In genomic region chr12:84008729-84009128, GRCm38 (mm10) we compare ENCODE assay signal across 10 mouse cellular contexts. TPM values are rescaled to one million over a fixed set of nuclear protein-coding genes. Genes with fewer than 3 reads are reported as not detected.
DNase-seq lines count a peak whose midpoint lies in the region; ATAC-seq and TF ChIP-seq lines count a peak whose summit lies in the region.
"Had no signal": no experiment of that assay in that cellular context is flagged by ENCODE, and none has a peak within 500 bp of the region (broad histone marks: within the 10 kb centered on the region; RNA-seq: fewer than 3 reads in every experiment).

No protein-coding gene starts in this region.

- H3K9ac ChIP-seq in heart, embryonic 16.5 days (ENCODE audit: low read length), result peak overlapping the region; percentile 73
- H3K9ac ChIP-seq in embryonic facial prominence, embryonic 12.5 days, result no peak overlapping the region
- no peak overlapping the region for H3K9ac ChIP-seq in hindbrain, embryonic 16.5 days (ENCODE audit: low read depth, low read length)
- peak overlapping the region; percentile 46; the same call in 1 of the 2 replicates for H3K9ac ChIP-seq in midbrain, embryonic 12.5 days (replicated peaks)

- no peaks in the 10 kb centered on the region for H3K27me3 ChIP-seq in heart, embryonic 16.5 days (ENCODE audit: control insufficient read depth, insufficient read depth, low read length)
- H3K27me3 ChIP-seq in embryonic facial prominence, embryonic 12.5 days, result no peaks in the 10 kb centered on the region
- H3K27me3 ChIP-seq in hindbrain, embryonic 16.5 days (replicated peaks; ENCODE audit: control insufficient read depth, insufficient read depth, low read length), result no peaks in the 10 kb centered on the region
- no peaks in the 10 kb centered on the region for H3K27me3 ChIP-seq in midbrain, embryonic 12.5 days
- H3K27me3 ChIP-seq in thymus, adult 2 months (ENCODE audit: control insufficient read depth, insufficient read depth, low read length), result no peaks in the 10 kb centered on the region

- peak overlapping the region; percentile 66 for H3K4me2 ChIP-seq in heart, embryonic 16.5 days (ENCODE audit: low read depth, low read length)
- peak overlapping the region; percentile 52 for H3K4me2 ChIP-seq in embryonic facial prominence, embryonic 12.5 days (replicated peaks)
- peak overlapping the region; percentile 61 for H3K4me2 ChIP-seq in hindbrain, embryonic 16.5 days (ENCODE audit: low read length)
- peak overlapping the region; percentile 55 for H3K4me2 ChIP-seq in midbrain, embryonic 12.5 days (replicated peaks)

- 60% methylated on average over 8 of the region's 8 CpGs for WGBS in heart, embryonic 16.5 days
- 69% methylated on average over 8 of the region's 8 CpGs for WGBS in embryonic facial prominence, embryonic 12.5 days
- WGBS in hindbrain, embryonic 16.5 days, result 35% methylated on average over 8 of the region's 8 CpGs
- 46% methylated on average over 8 of the region's 8 CpGs for WGBS in midbrain, embryonic 12.5 days
- WGBS in thymus, adult 2 months, result 72% methylated on average over 8 of the region's 8 CpGs

- no peak for DNase-seq in heart, adult 9 months (ENCODE audit: low spot score in 2 of 2)
- DNase-seq in right cerebral cortex, postnatal 14 days, result no peak
- DNase-seq in thymus, adult 2 months, result no peak
- DNase-seq in cerebellum, postnatal 10 days, result no peak

- no peak for ATAC-seq in heart, embryonic 16.5 days (replicated peaks; ENCODE audit: extremely low read depth, insufficient read depth, low FRiP score)
- no peak for ATAC-seq in embryonic facial prominence, embryonic 12.5 days (ENCODE audit: insufficient number of reproducible peaks, insufficient read depth, low FRiP score, low TSS enrichment)
- ATAC-seq in hindbrain, embryonic 16.5 days, result peak; percentile 18; the same call in 1 of the 2 replicates
- no peak for ATAC-seq in midbrain, embryonic 12.5 days (ENCODE audit: low FRiP score, low read depth)

- no peaks in the 10 kb centered on the region for H3K9me3 ChIP-seq in heart, embryonic 16.5 days (replicated peaks; ENCODE audit: control insufficient read depth, low read length)
- H3K9me3 ChIP-seq in embryonic facial prominence, embryonic 12.5 days, result no peaks in the 10 kb centered on the region
- no peaks in the 10 kb centered on the region for H3K9me3 ChIP-seq in hindbrain, embryonic 16.5 days (ENCODE audit: control insufficient read depth, low read length)
- H3K9me3 ChIP-seq in midbrain, embryonic 12.5 days, result no peaks in the 10 kb centered on the region

- H3K36me3 ChIP-seq in heart, embryonic 16.5 days (ENCODE audit: control insufficient read depth, insufficient read depth), result no peaks in the 10 kb centered on the region
- no peaks in the 10 kb centered on the region for H3K36me3 ChIP-seq in embryonic facial prominence, embryonic 12.5 days
- no peaks in the 10 kb centered on the region for H3K36me3 ChIP-seq in hindbrain, embryonic 16.5 days (ENCODE audit: control insufficient read depth, insufficient read depth, low read length)
- no peaks in the 10 kb centered on the region for H3K36me3 ChIP-seq in midbrain, embryonic 12.5 days
- H3K36me3 ChIP-seq in thymus, adult 2 months (ENCODE audit: control insufficient read depth, insufficient read depth, low read length), result no peaks in the 10 kb centered on the region

- H3K27ac ChIP-seq in heart, embryonic 16.5 days (ENCODE audit: low read length), result peak overlapping the region; percentile 61
- 0 out of 2 replicates have a peak overlapping the region, but pooled peaks have one; percentile 50 for H3K27ac ChIP-seq in embryonic facial prominence, embryonic 12.5 days
- peak overlapping the region; percentile 40 for H3K27ac ChIP-seq in hindbrain, embryonic 16.5 days (ENCODE audit: low read depth, low read length)
- H3K27ac ChIP-seq in midbrain, embryonic 12.5 days (replicated peaks), result peak overlapping the region; percentile 66
- no peak overlapping the region for H3K27ac ChIP-seq in thymus, adult 2 months (ENCODE audit: control insufficient read depth, insufficient read depth, low read length)

- peaks cover 14% of the 10 kb centered on the region for H3K4me1 ChIP-seq in heart, embryonic 16.5 days (ENCODE audit: control insufficient read depth, insufficient read depth, low read length)
- peaks cover 19% of the 10 kb centered on the region for H3K4me1 ChIP-seq in embryonic facial prominence, embryonic 12.5 days
- peaks cover 8% of the 10 kb centered on the region for H3K4me1 ChIP-seq in hindbrain, embryonic 16.5 days (ENCODE audit: control insufficient read depth, insufficient read depth, low read depth, low read length)
- peaks cover 28% of the 10 kb centered on the region for H3K4me1 ChIP-seq in midbrain, embryonic 12.5 days
- peaks cover 2% of the 10 kb centered on the region; the same call in 1 of the 2 replicates for H3K4me1 ChIP-seq in thymus, adult 2 months (replicated peaks; ENCODE audit: control insufficient read depth, insufficient read depth, low read length)

- H3K4me3 ChIP-seq in heart, embryonic 16.5 days (ENCODE audit: low read length), result peak overlapping the region; percentile 58; the same call in 1 of the 2 replicates
- H3K4me3 ChIP-seq in embryonic facial prominence, embryonic 12.5 days, result peak overlapping the region; percentile 47
- peak overlapping the region; percentile 51 for H3K4me3 ChIP-seq in hindbrain, embryonic 16.5 days (ENCODE audit: low read length)
- H3K4me3 ChIP-seq in midbrain, embryonic 12.5 days, result peak overlapping the region; percentile 48; the same call in 1 of the 2 replicates
- no peak overlapping the region for H3K4me3 ChIP-seq in thymus, adult 2 months (ENCODE audit: control insufficient read depth, insufficient read depth, low read length)

- no peak for TF ChIP-seq CTCF in thymus, adult 2 months (IDR thresholded peaks at IDR 0.05; ENCODE audit: borderline replicate concordance, control insufficient read depth, extremely low read depth, insufficient read depth, low read length, poor library complexity)

- no peak for TF ChIP-seq POLR2A in thymus, adult 2 months (IDR thresholded peaks at IDR 0.05; ENCODE audit: control insufficient read depth, extremely low read depth, insufficient read depth, low read length, poor library complexity)

RNA-seq across cellular contexts. Expression of gene Acot1, which starts 0.6 kb away (rescaled TPM):
- 31.0 and 34.0 TPM in 2 replicates for polyA plus RNA-seq in heart, embryonic 16.5 days (2015; fragmentation: Nextera tagmentation; extraction: Ambion mirVana)
- polyA plus RNA-seq in embryonic facial prominence, embryonic 12.5 days (2016; fragmentation: Nextera tagmentation; extraction: Ambion mirVana), result 37.2 and 39.7 TPM in 2 replicates
- 98.1 and 112 TPM in 2 replicates for polyA plus RNA-seq in hindbrain, embryonic 16.5 days (2015; fragmentation: Nextera tagmentation; extraction: Ambion mirVana)
- 44.3 and 50.8 TPM in 2 replicates for polyA plus RNA-seq in midbrain, embryonic 12.5 days (2016; fragmentation: Nextera tagmentation; extraction: Ambion mirVana)
- polyA plus RNA-seq in thymus, adult 2 months (2012; rRNA removed), result 3.6 TPM in 2 replicates

RNA-seq across cellular contexts. Expression of gene Acot2, which starts 21.1 kb away (rescaled TPM):
- polyA plus RNA-seq in heart, embryonic 16.5 days (2015; fragmentation: Nextera tagmentation; extraction: Ambion mirVana), result 75.6 and 85.0 TPM in 2 replicates
- 19.3 and 20.8 TPM in 2 replicates for polyA plus RNA-seq in embryonic facial prominence, embryonic 12.5 days (2016; fragmentation: Nextera tagmentation; extraction: Ambion mirVana)
- polyA plus RNA-seq in hindbrain, embryonic 16.5 days (2015; fragmentation: Nextera tagmentation; extraction: Ambion mirVana), result 16.1 TPM in 2 replicates
- 14.7 and 14.9 TPM in 2 replicates for polyA plus RNA-seq in midbrain, embryonic 12.5 days (2016; fragmentation: Nextera tagmentation; extraction: Ambion mirVana)
- polyA plus RNA-seq in thymus, adult 2 months (2012; rRNA removed), result 9.1 and 11.2 TPM in 2 replicates

RNA-seq across cellular contexts. Expression of gene Heatr4, which starts 24.1 kb away (rescaled TPM):
- not detected in 2 replicates for polyA plus RNA-seq in heart, embryonic 16.5 days (2015; fragmentation: Nextera tagmentation; extraction: Ambion mirVana)
- not detected in 2 replicates for polyA plus RNA-seq in embryonic facial prominence, embryonic 12.5 days (2016; fragmentation: Nextera tagmentation; extraction: Ambion mirVana)
- not detected in 2 replicates for polyA plus RNA-seq in hindbrain, embryonic 16.5 days (2015; fragmentation: Nextera tagmentation; extraction: Ambion mirVana)
- not detected in 2 replicates for polyA plus RNA-seq in midbrain, embryonic 12.5 days (2016; fragmentation: Nextera tagmentation; extraction: Ambion mirVana)
- not detected in 2 replicates for polyA plus RNA-seq in thymus, adult 2 months (2012; rRNA removed)
- polyA plus RNA-seq: large intestine, adult 2 months had no signal

RNA-seq across cellular contexts. Expression of gene Acot4, which starts 29.4 kb away (rescaled TPM):
- 0.66 and 0.96 TPM in 2 replicates for polyA plus RNA-seq in heart, embryonic 16.5 days (2015; fragmentation: Nextera tagmentation; extraction: Ambion mirVana)
- 0.36 and 0.75 TPM in 2 replicates for polyA plus RNA-seq in embryonic facial prominence, embryonic 12.5 days (2016; fragmentation: Nextera tagmentation; extraction: Ambion mirVana)
- polyA plus RNA-seq in hindbrain, embryonic 16.5 days (2015; fragmentation: Nextera tagmentation; extraction: Ambion mirVana), result 0.54 and 0.68 TPM in 2 replicates
- 0.18 and 0.67 TPM in 2 replicates for polyA plus RNA-seq in midbrain, embryonic 12.5 days (2016; fragmentation: Nextera tagmentation; extraction: Ambion mirVana)
- 0.65 and 0.66 TPM in 2 replicates for polyA plus RNA-seq in thymus, adult 2 months (2012; rRNA removed)

RNA-seq across cellular contexts. Expression of gene Gm49366, which starts 30.0 kb away (rescaled TPM):
- polyA plus RNA-seq in heart, embryonic 16.5 days (2015; fragmentation: Nextera tagmentation; extraction: Ambion mirVana), result not detected in 2 replicates
- polyA plus RNA-seq in embryonic facial prominence, embryonic 12.5 days (2016; fragmentation: Nextera tagmentation; extraction: Ambion mirVana), result not detected in 2 replicates
- not detected in 2 replicates for polyA plus RNA-seq in hindbrain, embryonic 16.5 days (2015; fragmentation: Nextera tagmentation; extraction: Ambion mirVana)
- polyA plus RNA-seq in midbrain, embryonic 12.5 days (2016; fragmentation: Nextera tagmentation; extraction: Ambion mirVana), result not detected in 2 replicates
- not detected in 2 replicates for polyA plus RNA-seq in thymus, adult 2 months (2012; rRNA removed)
- polyA plus RNA-seq: large intestine, adult 2 months; testis, adult 2 months had no signal

Comparison
In these comparisons a context has a peak if more than half of its experiments do, and no peak if none do; other contexts are left out.
1. H3K9ac ChIP-seq: peak in heart, embryonic 16.5 days (single experiment) and midbrain, embryonic 12.5 days (single experiment); none in embryonic facial prominence, embryonic 12.5 days (single experiment) and hindbrain, embryonic 16.5 days (single experiment).
2. Peak in every context shown above with its lines, with median percentiles within 50 percentile points of each other: H3K4me2 ChIP-seq.